Mouse (Mus musculus): ENCODE measurements around the gene Scamp4. TPM values are rescaled to one million over a fixed set of nuclear protein-coding genes. Genes with fewer than 3 reads are reported as not detected.

Gene Scamp4
- total RNA-seq, 2 experiments from 2014 or later = 49.5 to 51.8 TPM

Small RNA genes within 50 kb of the gene (microRNA-seq; reads per million reads assigned to microRNA genes)
- not detected for gene Mir6912

Other genes with a start within 250 kb of the Scamp4 start
- under 1 TPM in 1 of 2 experiments, not detected in 1; 0.36 TPM for gene Plk5, start 246.4 kb upstream of the Scamp4 start, total RNA-seq (2021)
- 10 to 100 TPM; 25.4 to 26.7 TPM for gene Mex3d, start 215.2 kb upstream of the Scamp4 start, total RNA-seq (2021)
- 100 to 1,000 TPM; 142 to 147 TPM for gene Mbd3, start 203.3 kb upstream of the Scamp4 start, total RNA-seq (2021)
- gene Uqcr11, start 196.0 kb upstream of the Scamp4 start, total RNA-seq (2021) = 100 to 1,000 TPM; 535 to 613 TPM
- 100 to 1,000 TPM; 112 to 116 TPM for gene Tcf3, start 169.2 kb upstream of the Scamp4 start, total RNA-seq (2021)
- not detected for gene Onecut3, start 108.0 kb upstream of the Scamp4 start, total RNA-seq (2021)
- gene Atp8b3, start 63.7 kb upstream of the Scamp4 start, total RNA-seq (2021) = under 1 TPM; 0.50 to 0.82 TPM
- 10 to 100 TPM; 71.7 to 78.9 TPM for gene Rexo1, start 41.3 kb upstream of the Scamp4 start, total RNA-seq (2021)
- gene Klf16, start 25.6 kb upstream of the Scamp4 start, total RNA-seq (2021) = 10 to 100 TPM; 14.2 to 16.5 TPM
- gene Abhd17a, start 12.5 kb upstream of the Scamp4 start, total RNA-seq (2021) = 100 to 1,000 TPM; 106 to 112 TPM
- gene Adat3, start within 50 bp of the Scamp4 start, total RNA-seq (2021) = 1 to 10 TPM; 4.0 to 4.9 TPM
- gene Gm49322, start 3.1 kb downstream of the Scamp4 start, total RNA-seq (2021) = 1 to 10 TPM; 3.0 to 3.4 TPM
- gene Csnk1g2, start 20.0 kb downstream of the Scamp4 start, total RNA-seq (2021) = 100 to 1,000 TPM; 169 to 173 TPM
- 10 to 100 TPM; 72.0 to 76.3 TPM for gene Btbd2, start 54.2 kb downstream of the Scamp4 start, total RNA-seq (2021)
- 100 to 1,000 TPM; 126 to 134 TPM for gene Mknk2, start 75.2 kb downstream of the Scamp4 start, total RNA-seq (2021)
- gene Mob3a, start 99.1 kb downstream of the Scamp4 start, total RNA-seq (2021) = 10 to 100 TPM; 16.5 to 16.6 TPM
- gene Izumo4, start 99.3 kb downstream of the Scamp4 start, total RNA-seq (2021) = 10 to 100 TPM; 18.3 to 24.9 TPM
- 100 to 1,000 TPM in 1 of 2 experiments, 10 to 100 TPM in 1; 98.9 to 114 TPM for gene Ap3d1, start 139.4 kb downstream of the Scamp4 start, total RNA-seq (2021)
- gene Dot1l, start 152.3 kb downstream of the Scamp4 start, total RNA-seq (2021) = 10 to 100 TPM; 81.2 to 83.2 TPM
- gene Sf3a2, start 195.3 kb downstream of the Scamp4 start, total RNA-seq (2021) = 10 to 100 TPM; 79.5 to 79.9 TPM
- 100 to 1,000 TPM in 1 of 2 experiments, 10 to 100 TPM in 1; 93.7 to 105 TPM for gene Plekhj1, start 195.8 kb downstream of the Scamp4 start, total RNA-seq (2021)
- gene Amh, start 202.4 kb downstream of the Scamp4 start, total RNA-seq (2021) = 1 to 10 TPM in 1 of 2 experiments, under 1 TPM in 1; 0.79 to 1.1 TPM
- gene Jsrp1, start 210.6 kb downstream of the Scamp4 start, total RNA-seq (2021) = 10 to 100 TPM; 12.7 to 18.4 TPM
- 100 to 1,000 TPM; 668 to 717 TPM for gene Oaz1, start 223.8 kb downstream of the Scamp4 start, total RNA-seq (2021)
- 1 to 10 TPM; 1.1 to 1.5 TPM for gene Lingo3, start 241.2 kb downstream of the Scamp4 start, total RNA-seq (2021)

Measured in adrenal gland, postnatal 4 days (tissue).